Mouse (Mus musculus) embryonic fibroblast, embryonic 13.5 days (primary cell): ENCODE data around the gene Serbp1. TPM values are rescaled to one million over a fixed set of nuclear protein-coding genes. Genes with fewer than 3 reads are reported as not detected.
"Not testable (repeated sequence)": the region's sequence is repeated elsewhere in the genome, so short reads cannot be mapped to it uniquely, and the experiment has no call there.

Source experiments
- H3K27ac ChIP-seq: 2 replicates; pipeline ENCODE4 v1.5.1; 2012; ENCODE audit warnings: low read length, control low read depth, inconsistent platforms; ENCODE audit not compliant: insufficient read depth
- H3K4me1 ChIP-seq: 2 replicates; pipeline ENCODE4 v1.6.1; 2011; ENCODE audit warnings: low read length; ENCODE audit not compliant: control insufficient read depth, insufficient read depth
- H3K4me3 ChIP-seq: 2 replicates; pipeline ENCODE4 v1.5.1; 2011; ENCODE audit warnings: mild to moderate bottlenecking, control low read depth, low read length; ENCODE audit not compliant: insufficient read depth
- CTCF ChIP-seq: IDR thresholded peaks from 2 replicates; pipeline ENCODE4 v1.5.1; 2011; ENCODE audit warnings: mild to moderate bottlenecking, control low read depth, low read length, moderate library complexity, borderline replicate concordance; ENCODE audit not compliant: insufficient read depth
- POLR2A ChIP-seq: IDR thresholded peaks from 2 replicates; pipeline ENCODE4 v1.6.1; 2011; ENCODE audit warnings: low read depth, mild to moderate bottlenecking, control low read depth, low read length, moderate library complexity
- polyA plus RNA-seq: library from polyadenylated mRNA; stranded (reverse); fragments of >200 nt; gene quantifications from 2 replicates; pipeline ENCODE4 v1.2.4, GENCODE M21; 2011; ENCODE audit warnings: low read depth; ENCODE audit not compliant: missing spikeins, insufficient read length

The Serbp1 gene
- polyA plus RNA-seq, 1 experiment, result 685 TPM

DNA sequence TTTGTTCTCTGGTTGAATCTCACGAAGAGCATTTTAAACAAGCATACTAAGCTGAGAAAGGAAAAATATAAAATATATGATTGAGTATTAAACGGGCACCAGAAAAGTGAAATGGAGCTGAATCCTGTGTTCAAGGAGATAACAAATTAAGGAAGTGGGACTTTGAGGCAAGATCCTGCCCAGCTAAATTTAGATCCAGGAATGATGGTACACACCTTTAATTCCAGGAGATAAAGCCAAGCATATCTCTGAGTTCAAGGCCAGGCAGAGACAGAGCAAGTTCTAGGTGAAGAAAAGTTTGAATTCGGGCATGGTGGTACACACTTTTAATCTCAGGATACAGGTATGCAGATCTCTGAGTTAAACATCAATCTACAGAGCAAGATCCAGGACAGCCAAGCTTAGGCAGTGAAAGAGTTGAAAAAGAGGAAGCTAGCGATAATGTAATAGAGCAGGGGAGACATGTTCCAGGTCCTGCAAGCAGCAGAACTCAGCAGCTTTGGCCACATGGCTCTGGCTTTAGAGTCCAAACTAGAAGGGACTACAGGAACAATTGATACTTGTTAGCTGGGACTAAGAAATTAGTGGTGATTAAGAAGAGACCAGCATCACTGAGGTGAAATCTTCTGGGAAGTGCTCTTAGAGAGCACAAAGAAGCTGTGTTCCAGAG lies 24.4 kb upstream of the Serbp1 start:
- TF ChIP-seq CTCF, result no peak
- Histone ChIP-seq H3K4me1 (no peaks in the 10 kb centered on the region), H3K27ac (no peak overlapping the region), H3K4me3 (no peak overlapping the region)

DNA sequence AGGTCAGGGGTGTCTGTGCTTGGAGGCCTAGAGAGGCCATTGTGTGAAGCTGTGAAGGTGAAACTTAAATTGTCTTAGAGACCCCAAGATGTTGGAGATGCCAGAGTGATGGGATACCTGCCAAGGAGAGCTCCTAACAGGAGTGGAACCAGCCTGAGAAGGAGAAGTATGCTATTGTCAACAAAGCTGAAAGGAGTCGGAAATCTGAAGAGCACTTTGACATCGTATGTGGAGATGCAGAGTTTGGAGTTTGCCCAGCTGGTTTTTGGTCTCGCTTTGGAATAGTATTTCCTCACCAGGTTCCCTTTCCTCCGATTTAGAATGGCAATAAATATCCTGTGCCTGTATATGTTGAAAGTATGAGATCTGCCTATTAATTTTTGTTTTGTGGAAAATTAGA lies 20.6 kb upstream of the Serbp1 start:
- H3K4me3 ChIP-seq, result no peak overlapping the region

DNA sequence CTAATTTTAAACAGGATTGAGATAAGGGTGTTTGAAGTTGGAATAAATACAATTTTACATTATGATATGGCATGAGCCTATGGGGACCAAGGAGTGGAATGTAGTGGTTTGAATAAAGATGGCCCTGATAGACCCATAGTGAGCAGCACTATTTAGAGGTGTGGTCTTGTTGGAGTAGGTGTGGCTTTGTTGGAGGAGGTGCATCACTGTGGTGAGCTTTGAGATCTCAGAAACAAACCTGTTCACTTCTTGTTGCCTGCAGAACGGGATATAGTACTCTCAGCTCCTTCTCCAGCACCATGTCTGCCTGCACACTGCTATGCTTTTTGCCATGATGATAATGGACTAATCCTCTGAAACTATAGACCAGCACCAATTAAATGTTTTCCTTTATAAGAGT lies 20.1 kb upstream of the Serbp1 start:
- Histone ChIP-seq H3K4me3 (no peak overlapping the region), H3K4me1 (no peaks in the 10 kb centered on the region), H3K27ac (no peak overlapping the region)
- TF ChIP-seq POLR2A (no peak), CTCF (no peak)

More for the DNA sequence above, 20.6 kb upstream of the Serbp1 start:
- TF ChIP-seq CTCF, result no peak
- no peak for TF ChIP-seq POLR2A
- no peaks in the 10 kb centered on the region for H3K4me1 ChIP-seq
- H3K27ac ChIP-seq, result no peak overlapping the region

DNA sequence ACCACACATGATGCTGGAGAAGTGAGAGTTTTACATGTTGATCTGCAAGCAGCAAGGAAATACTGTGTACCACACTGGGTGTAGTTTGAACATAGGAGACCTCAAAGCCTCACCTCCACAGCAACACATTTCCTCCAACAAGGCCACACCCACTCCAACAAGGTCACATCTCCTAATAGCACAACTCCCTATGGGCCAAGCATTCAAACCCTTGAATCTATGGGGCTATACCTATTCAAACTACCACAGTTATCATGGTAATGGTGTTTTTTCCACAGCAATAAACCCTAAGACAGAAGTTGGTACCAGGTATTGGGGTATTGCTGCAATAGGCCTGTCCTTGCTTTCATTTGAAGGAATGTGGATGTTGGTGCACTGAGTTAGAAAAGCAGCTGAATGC lies 19.4 kb upstream of the Serbp1 start:
- Histone ChIP-seq H3K4me1 (no peaks in the 10 kb centered on the region), H3K4me3 (no peak overlapping the region), H3K27ac (no peak overlapping the region)
- TF ChIP-seq CTCF, result no peak
- TF ChIP-seq POLR2A, result no peak

DNA sequence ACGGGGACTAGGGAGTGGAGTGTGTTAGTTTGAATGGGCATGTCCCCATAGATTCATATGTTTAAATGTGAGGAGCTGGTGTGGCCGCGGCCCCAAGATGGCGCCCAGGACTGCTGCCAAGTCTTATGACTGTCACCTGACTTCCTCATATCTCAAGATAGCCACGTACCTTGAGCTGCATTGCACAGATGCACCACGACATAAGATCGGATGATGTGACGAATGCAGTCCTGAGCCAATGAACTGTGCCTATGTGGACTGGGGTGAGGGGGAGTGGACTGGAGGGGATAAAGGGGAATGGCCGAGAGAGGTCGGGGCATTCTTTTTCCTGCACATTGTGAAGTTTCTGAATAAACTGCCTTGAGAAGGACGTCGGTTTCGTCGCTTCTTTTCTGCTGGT lies 18.0 kb upstream of the Serbp1 start:
- not testable (repeated sequence) for H3K4me3 ChIP-seq, H3K4me1 ChIP-seq, H3K27ac ChIP-seq

DNA sequence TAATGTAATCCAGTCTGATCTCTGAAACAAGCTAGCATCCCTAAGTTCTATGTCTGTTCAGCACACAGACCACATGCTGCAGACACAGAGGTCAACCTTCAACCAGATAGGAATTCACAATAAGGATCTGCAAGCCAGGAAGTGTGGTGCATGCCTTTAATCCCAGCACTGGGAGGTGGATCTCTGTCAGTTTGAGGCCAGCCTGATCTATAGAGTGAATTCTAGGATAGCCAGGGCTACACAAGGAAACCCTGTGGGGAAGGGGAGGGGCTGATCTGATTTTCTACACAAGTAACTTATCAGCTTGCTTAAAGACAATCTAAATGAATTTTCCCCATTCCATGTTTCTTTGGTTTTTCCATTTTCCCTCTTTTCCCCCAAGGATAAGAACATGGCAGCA lies 17.2 kb upstream of the Serbp1 start:
- no peak overlapping the region for H3K4me3 ChIP-seq
- no peak overlapping the region for H3K27ac ChIP-seq
- TF ChIP-seq CTCF (no peak), POLR2A (no peak)
- no peaks in the 10 kb centered on the region for H3K4me1 ChIP-seq

DNA sequence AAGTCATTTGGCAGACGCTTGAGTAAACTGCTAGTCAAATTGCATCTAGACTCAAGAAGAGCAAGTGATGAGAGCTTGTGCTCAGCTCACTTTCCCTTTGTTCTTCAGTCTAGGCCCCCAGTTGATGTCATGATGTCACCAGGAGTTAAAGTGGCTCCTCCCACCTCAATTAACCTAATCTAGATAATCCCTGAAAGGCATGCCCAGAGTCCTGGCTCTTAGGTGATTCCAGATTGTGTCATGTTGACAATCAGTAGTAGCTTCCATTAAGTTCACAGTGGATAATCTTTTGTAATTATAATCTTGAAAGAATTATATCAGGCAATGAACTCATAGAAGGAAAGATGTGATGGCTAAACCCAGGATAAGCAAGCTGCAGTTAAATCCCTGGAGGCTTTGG lies 14.9 kb upstream of the Serbp1 start:
- no peak overlapping the region for H3K4me3 ChIP-seq
- no peaks in the 10 kb centered on the region for H3K4me1 ChIP-seq
- no peak overlapping the region for H3K27ac ChIP-seq
- TF ChIP-seq CTCF, result no peak
- TF ChIP-seq POLR2A, result no peak

DNA sequence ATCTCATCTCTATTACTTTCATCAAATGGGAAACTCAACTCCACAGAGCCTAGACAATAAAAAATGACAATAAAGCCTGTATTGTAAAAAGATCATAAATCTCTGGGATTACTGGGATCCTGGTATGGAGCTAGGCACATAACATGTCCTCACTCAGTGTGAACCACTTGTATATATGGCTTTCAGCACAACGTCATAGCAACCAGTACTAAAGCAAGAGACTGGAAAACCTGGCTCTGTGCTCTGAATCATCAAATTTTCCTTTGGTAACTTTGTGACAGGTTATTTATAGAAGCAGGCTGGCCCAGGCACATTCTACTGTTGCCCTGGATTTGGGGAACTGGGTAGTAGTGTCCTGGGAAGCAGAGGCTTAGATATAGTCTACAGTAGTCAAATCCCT lies 14.5 kb upstream of the Serbp1 start:
- no peaks in the 10 kb centered on the region for H3K4me1 ChIP-seq
- H3K4me3 ChIP-seq, result no peak overlapping the region
- TF ChIP-seq POLR2A, result no peak
- no peak for TF ChIP-seq CTCF
- no peak overlapping the region for H3K27ac ChIP-seq

DNA sequence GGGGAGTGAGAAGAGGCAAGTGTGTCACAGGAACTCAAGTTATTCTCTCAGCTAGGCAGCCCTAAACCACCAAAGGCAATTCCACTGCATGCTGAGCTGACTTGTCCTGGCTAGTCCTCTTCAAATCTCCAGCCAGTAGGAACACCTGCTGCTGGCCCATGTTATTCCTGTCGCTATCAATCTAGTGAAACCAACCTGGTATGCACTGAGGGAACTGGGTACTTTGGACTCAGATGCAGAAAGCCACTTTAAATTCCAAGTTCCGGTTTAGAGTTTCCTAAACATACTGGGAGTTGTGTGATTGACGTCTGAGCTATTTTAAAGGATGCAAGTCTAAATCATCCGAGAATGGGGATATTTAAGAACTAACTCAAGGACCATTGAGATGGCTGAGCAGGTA lies 11.7 kb upstream of the Serbp1 start:
- no peak for TF ChIP-seq CTCF
- no peak for TF ChIP-seq POLR2A
- H3K4me1 ChIP-seq, result no peaks in the 10 kb centered on the region
- H3K27ac ChIP-seq, result no peak overlapping the region
- H3K4me3 ChIP-seq, result no peak overlapping the region

DNA sequence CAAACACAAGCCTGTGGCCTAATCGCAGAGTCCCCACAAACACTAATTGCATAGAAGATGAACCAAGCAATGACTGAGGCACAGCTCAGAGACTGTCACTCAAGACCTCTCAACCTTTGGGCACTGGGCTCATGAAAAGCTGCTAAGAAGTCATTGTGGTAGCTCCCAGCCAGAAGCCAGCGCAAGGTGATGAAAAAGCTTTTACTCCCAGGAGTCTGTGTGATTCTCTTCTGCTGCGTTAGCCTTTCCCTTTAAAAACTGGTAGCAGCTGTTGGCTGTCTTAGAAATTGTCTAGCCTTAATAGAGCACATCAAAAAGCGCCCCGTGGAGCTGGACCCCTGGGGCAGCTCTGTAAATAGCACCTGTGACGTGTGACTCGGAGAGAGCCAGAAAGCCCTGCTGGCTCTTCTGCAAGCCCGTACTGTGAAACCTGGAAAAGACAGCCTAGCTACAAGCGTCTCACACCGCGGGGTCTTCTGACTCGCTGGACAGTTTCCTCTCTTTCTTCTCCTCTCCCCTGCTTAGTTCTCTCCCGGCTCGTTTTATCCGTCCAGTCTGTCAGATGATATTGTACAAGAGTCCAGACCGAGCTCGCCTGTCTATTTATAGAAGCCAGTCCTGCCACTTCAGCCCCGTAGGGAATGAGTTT lies 9.4 kb upstream of the Serbp1 start:
- H3K27ac ChIP-seq, result no peak overlapping the region
- H3K4me1 ChIP-seq, result no peaks in the 10 kb centered on the region
- H3K4me3 ChIP-seq, result no peak overlapping the region
- no peak for TF ChIP-seq POLR2A
- TF ChIP-seq CTCF, result no peak
